Mouse (Mus musculus) bone marrow, adult 2 months (tissue): Measurements from ENCODE around the gene Rnf26.

Source experiments
- CTCF ChIP-seq: fragments of 200-500 bp; IDR thresholded peaks from 2 replicates; pipeline ENCODE4 v1.5.1; 2011; ENCODE audit warnings: low read length, control low read depth; ENCODE audit not compliant: control insufficient read depth, insufficient read depth
- POLR2A ChIP-seq: fragments of 200-500 bp; IDR thresholded peaks from 2 replicates; pipeline ENCODE4 v1.6.1; 2011; ENCODE audit warnings: low read depth, mild to moderate bottlenecking, control low read depth, low read length, borderline replicate concordance; ENCODE audit not compliant: control insufficient read depth

GRCm38 (mm10) chr9:44077266-44077910 lies 35.9 kb downstream of the Rnf26 start:
- TF ChIP-seq CTCF: no peak
- no peak for TF ChIP-seq POLR2A
